Mouse (Mus musculus) C2C12 (cell line): ENCODE measurements around the gene Ccdc83.
A peak's percentile ranks its signal among the peaks of the same experiment; 100 is the strongest.
"Not testable (repeated sequence)": the region's sequence is repeated elsewhere in the genome, so short reads cannot be mapped to it uniquely, and the experiment has no call there.

Source experiments
- CTCF ChIP-seq: IDR thresholded peaks from one replicate; pipeline ENCODE4 v1.5.1; 2011; ENCODE audit not compliant: control insufficient read depth, insufficient read depth, insufficient read length
- MAX ChIP-seq: IDR thresholded peaks from one replicate; pipeline ENCODE4 v1.6.1; 2011; ENCODE audit warnings: mild to moderate bottlenecking, control low read depth
- MYOG ChIP-seq: IDR thresholded peaks from one replicate; pipeline ENCODE4 v1.6.1; 2011; ENCODE audit not compliant: control insufficient read depth, insufficient read length; ENCODE audit errors: extremely low read depth
- USF1 ChIP-seq: IDR thresholded peaks from one replicate; pipeline ENCODE4 v1.6.1; 2011; ENCODE audit warnings: low read depth, mild to moderate bottlenecking, control low read depth, moderate library complexity

DNA sequence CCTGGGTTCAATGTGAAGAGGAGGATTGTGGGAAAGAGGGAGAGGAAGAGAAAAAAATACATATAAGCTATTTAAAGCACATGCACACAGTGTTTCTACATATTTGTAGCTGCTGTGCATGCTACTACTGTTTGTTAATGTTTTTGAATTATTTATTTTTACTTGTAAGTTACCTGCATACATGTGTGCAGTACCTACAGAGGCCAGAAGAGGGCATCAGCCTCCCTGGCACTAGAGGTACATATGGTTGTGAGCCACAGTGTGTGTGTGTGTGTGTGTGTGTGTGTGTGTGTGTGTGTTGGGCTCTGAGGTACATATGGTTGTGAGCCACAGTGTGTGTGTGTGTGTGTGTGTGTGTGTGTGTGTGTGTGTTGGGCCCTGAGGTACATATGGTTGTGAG, 36.7 kb downstream of the Ccdc83 start:
- TF ChIP-seq CTCF: peak; percentile 2
- not testable (repeated sequence) for TF ChIP-seq USF1, MAX, MYOG
